Mouse (Mus musculus): ENCODE data around the gene Rita1. TPM values are rescaled to one million over a fixed set of nuclear protein-coding genes. Genes with fewer than 3 reads are reported as not detected.
A peak's percentile ranks its signal among the peaks of the same experiment; 100 is the strongest.

Gene Rita1
- total and polyA plus RNA-seq, 2 experiments from 2014 or later = 30.4 to 38.6 TPM

GRCm38 (mm10) chr5:120568336-120568768 is 44.0 kb downstream of the Rita1 start:
- Histone ChIP-seq H3K9me3 (ENCODE audit: low read length) (no peaks in the 10 kb centered on the region), H3K27ac (peak overlapping the region; percentile 82), H3K9ac (replicated peaks; ENCODE audit: low read length) (peak overlapping the region; percentile 31; the same call in 1 of the 2 replicates), H3K27me3 (ENCODE audit: insufficient read depth, low read length) (no peaks in the 10 kb centered on the region), H3K4me3 (ENCODE audit: low read length) (no peak overlapping the region), H3K36me3 (ENCODE audit: insufficient read depth, low read length) (no peaks in the 10 kb centered on the region), H3K4me2 (ENCODE audit: low read depth, low read length) (peak overlapping the region; percentile 20), H3K4me1 (ENCODE audit: insufficient read depth, low read length) (peaks cover 63% of the 10 kb centered on the region)
- DNase-seq (ENCODE audit: low spot score) = peak; percentile 80
- peak; percentile 64 for ATAC-seq
- WGBS = 25% methylated on average over 9 of the region's 9 CpGs
- TF ChIP-seq CTCF (IDR thresholded peaks at IDR 0.05; ENCODE audit: low read depth) = 0 out of 2 replicates have a peak, but pooled peaks have one; percentile 10

- Histone ChIP-seq H3K9me3 (ENCODE audit: low read length) (no peaks in the 10 kb centered on the region), H3K4me3 (ENCODE audit: low read length) (no peak overlapping the region), H3K27ac (peak overlapping the region; percentile 82), H3K27me3 (ENCODE audit: insufficient read depth, low read length) (no peaks in the 10 kb centered on the region), H3K9ac (replicated peaks; ENCODE audit: low read length) (peak overlapping the region; percentile 31; the same call in 1 of the 2 replicates), H3K36me3 (ENCODE audit: insufficient read depth, low read length) (no peaks in the 10 kb centered on the region), H3K4me1 (ENCODE audit: insufficient read depth, low read length) (peaks cover 63% of the 10 kb centered on the region), H3K4me2 (ENCODE audit: low read depth, low read length) (peak overlapping the region; percentile 20)
- 18% methylated on average over 14 of the region's 14 CpGs for WGBS
- peak; percentile 43; the same call in 1 of the 2 replicates for ATAC-seq
- TF ChIP-seq CTCF (IDR thresholded peaks at IDR 0.05; ENCODE audit: low read depth) = no peak
- peak; percentile 73 for DNase-seq (ENCODE audit: low spot score)
Measured at GRCm38 (mm10) chr5:120567761-120568211, 44.6 kb downstream of the Rita1 start.

- DNase-seq (ENCODE audit: low spot score) (peak; percentile 81), ATAC-seq (peak; percentile 34)
- peak overlapping the region; percentile 31 for H3K9ac ChIP-seq (replicated peaks; ENCODE audit: low read length)
- no peak overlapping the region for H3K4me3 ChIP-seq (ENCODE audit: low read length)
- H3K9me3 ChIP-seq (ENCODE audit: low read length) = no peaks in the 10 kb centered on the region
- H3K27ac ChIP-seq = peak overlapping the region; percentile 82
- H3K4me2 ChIP-seq (ENCODE audit: low read depth, low read length) = peak overlapping the region; percentile 20; the same call in 1 of the 2 replicates
- peaks cover 63% of the 10 kb centered on the region for H3K4me1 ChIP-seq (ENCODE audit: insufficient read depth, low read length)
- no peaks in the 10 kb centered on the region for H3K36me3 ChIP-seq (ENCODE audit: insufficient read depth, low read length)
- H3K27me3 ChIP-seq (ENCODE audit: insufficient read depth, low read length) = no peaks in the 10 kb centered on the region
- 0 out of 2 replicates have a peak, but pooled peaks have one; percentile 22 for TF ChIP-seq CTCF (IDR thresholded peaks at IDR 0.05; ENCODE audit: low read depth)
- 9% methylated on average over 20 of the region's 21 CpGs for WGBS
Measured at GRCm38 (mm10) chr5:120567253-120567701, 45.1 kb downstream of the Rita1 start.

GRCm38 (mm10) chr5:120566681-120567252 is 45.6 kb downstream of the Rita1 start:
- ATAC-seq = no peak
- H3K36me3 ChIP-seq (ENCODE audit: insufficient read depth, low read length) = no peaks in the 10 kb centered on the region
- peak overlapping the region; percentile 31; the same call in 1 of the 2 replicates for H3K9ac ChIP-seq (replicated peaks; ENCODE audit: low read length)
- H3K4me1 ChIP-seq (ENCODE audit: insufficient read depth, low read length) = peaks cover 63% of the 10 kb centered on the region
- H3K27ac ChIP-seq = peak overlapping the region; percentile 82
- 30% methylated on average over 9 of the region's 9 CpGs for WGBS
- no peaks in the 10 kb centered on the region for H3K9me3 ChIP-seq (ENCODE audit: low read length)
- H3K4me2 ChIP-seq (ENCODE audit: low read depth, low read length) = no peak overlapping the region
- DNase-seq (ENCODE audit: low spot score) = peak; percentile 48
- no peak overlapping the region for H3K4me3 ChIP-seq (ENCODE audit: low read length)
- no peak for TF ChIP-seq CTCF (IDR thresholded peaks at IDR 0.05; ENCODE audit: low read depth)
- H3K27me3 ChIP-seq (ENCODE audit: insufficient read depth, low read length) = no peaks in the 10 kb centered on the region

GRCm38 (mm10) chr5:120566101-120566500 is 46.3 kb downstream of the Rita1 start:
- Histone ChIP-seq H3K27me3 (ENCODE audit: insufficient read depth, low read length) (no peaks in the 10 kb centered on the region), H3K4me2 (ENCODE audit: low read depth, low read length) (no peak overlapping the region), H3K4me3 (ENCODE audit: low read length) (no peak overlapping the region), H3K9ac (replicated peaks; ENCODE audit: low read length) (0 out of 2 replicates have a peak overlapping the region, but pooled peaks have one; percentile 0), H3K4me1 (ENCODE audit: insufficient read depth, low read length) (peaks cover 58% of the 10 kb centered on the region), H3K27ac (peak overlapping the region; percentile 82), H3K9me3 (ENCODE audit: low read length) (no peaks in the 10 kb centered on the region), H3K36me3 (ENCODE audit: insufficient read depth, low read length) (no peaks in the 10 kb centered on the region)
- no peak for TF ChIP-seq CTCF (IDR thresholded peaks at IDR 0.05; ENCODE audit: low read depth)
- peak; percentile 54 for ATAC-seq
- 24% methylated on average over 5 of the region's 5 CpGs for WGBS
- peak; percentile 94 for DNase-seq (ENCODE audit: low spot score)

- no peak overlapping the region; the same call in 1 of the 2 replicates for H3K4me2 ChIP-seq (ENCODE audit: low read depth, low read length)
Measured at GRCm38 (mm10) chr5:120565171-120565905, 47.1 kb downstream of the Rita1 start.

More at GRCm38 (mm10) chr5:120565171-120565905, 47.1 kb downstream of the Rita1 start:
- Histone ChIP-seq H3K4me1 (ENCODE audit: insufficient read depth, low read length) (peaks cover 59% of the 10 kb centered on the region), H3K27me3 (ENCODE audit: insufficient read depth, low read length) (no peaks in the 10 kb centered on the region), H3K9ac (replicated peaks; ENCODE audit: low read length) (0 out of 2 replicates have a peak overlapping the region, but pooled peaks have one; percentile 0), H3K36me3 (ENCODE audit: insufficient read depth, low read length) (no peaks in the 10 kb centered on the region), H3K9me3 (ENCODE audit: low read length) (no peaks in the 10 kb centered on the region), H3K4me3 (ENCODE audit: low read length) (no peak overlapping the region), H3K27ac (peak overlapping the region; percentile 82)
- ATAC-seq = no peak
- peak; percentile 44 for DNase-seq (ENCODE audit: low spot score)
- WGBS = 22% methylated on average over 15 of the region's 15 CpGs
- no peak for TF ChIP-seq CTCF (IDR thresholded peaks at IDR 0.05; ENCODE audit: low read depth)
